Mouse (Mus musculus) mesoderm, embryonic 11.5 days (tissue): ENCODE results near the gene Nsmf.

Source experiments
- DNase-seq: peaks from one replicate; pipeline ENCODE4 v3.0.0-alpha.2; 2012; ENCODE audit warnings: low read depth, low spot score

Nsmf gene

GRCm38 (mm10) chr2:25054221-25055067, at the start of gene Nsmf:
Gene Nsmf, plus strand, starts transcription at chr2:25054355.
- peak; percentile 86 for DNase-seq

DNA sequence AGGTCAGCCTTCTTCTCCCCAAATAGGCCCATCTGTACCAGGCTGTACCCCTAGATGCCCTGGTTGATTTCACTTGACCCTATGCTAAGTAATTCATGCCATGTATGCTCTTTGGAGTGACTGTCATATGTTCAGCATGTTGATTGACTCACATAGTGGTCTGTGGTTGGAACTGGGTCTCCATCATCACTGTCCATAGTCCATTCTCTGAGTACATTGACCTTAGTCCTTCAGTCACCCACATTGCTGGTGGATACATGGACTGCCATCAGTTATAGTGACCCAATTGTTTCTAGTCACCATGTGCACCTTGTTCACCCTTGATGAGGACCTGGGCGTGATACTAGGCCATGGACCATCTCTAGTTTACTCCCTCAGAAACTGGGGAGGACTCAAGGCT, 47.4 kb upstream of the Nsmf start:
- no peak for DNase-seq

- no peak for DNase-seq
These were observed 45.9 kb upstream of the Nsmf start for GRCm38 (mm10) chr2:25008250-25008649.

- no peak for DNase-seq
These were observed 31.5 kb upstream of the Nsmf start for GRCm38 (mm10) chr2:25022678-25023077.

- peak; percentile 11 for DNase-seq
These were observed 29.0 kb upstream of the Nsmf start for GRCm38 (mm10) chr2:25025109-25025508.

GRCm38 (mm10) chr2:25034994-25035393, 19.2 kb upstream of the Nsmf start:
- DNase-seq, result no peak

GRCm38 (mm10) chr2:25040089-25040488, 14.1 kb upstream of the Nsmf start:
- no peak for DNase-seq

DNA sequence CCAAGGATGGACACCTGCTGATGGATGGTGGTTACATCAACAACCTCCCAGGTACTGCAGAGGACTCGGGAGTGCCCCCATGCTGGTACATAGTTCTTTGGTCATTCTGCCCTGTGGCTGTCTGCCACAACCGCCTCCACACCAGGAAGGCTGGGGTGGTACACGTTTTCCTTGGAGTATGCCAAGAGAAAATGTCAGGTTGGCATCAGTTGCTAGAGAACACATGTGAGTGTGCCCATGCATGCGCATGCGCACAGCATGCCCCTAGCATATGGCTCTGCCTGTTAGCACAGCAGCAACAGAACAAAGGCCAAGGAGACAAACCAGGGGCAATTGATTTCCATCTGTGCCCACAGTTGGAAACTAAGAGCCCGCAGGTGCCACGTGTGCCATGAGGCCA, 3.2 kb upstream of the Nsmf start:
- DNase-seq, result no peak

DNA sequence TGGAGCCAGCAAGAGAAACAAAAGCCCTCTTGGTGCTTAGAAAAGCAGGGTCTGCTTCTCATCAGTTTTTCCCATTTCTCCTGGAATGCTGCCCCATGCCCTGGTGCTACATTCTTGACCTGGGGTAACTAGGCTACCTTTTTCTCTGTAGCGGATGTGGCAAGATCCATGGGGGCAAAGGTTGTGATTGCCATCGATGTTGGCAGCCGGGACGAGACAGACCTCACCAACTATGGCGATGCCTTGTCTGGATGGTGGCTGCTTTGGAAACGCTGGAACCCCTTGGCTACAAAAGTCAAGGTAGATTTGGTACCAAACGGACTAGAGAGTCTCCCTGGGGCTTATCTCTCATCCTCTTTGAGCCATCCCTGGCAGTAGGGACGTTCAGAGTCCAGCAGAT, 2.7 kb upstream of the Nsmf start:
- no peak for DNase-seq

DNA sequence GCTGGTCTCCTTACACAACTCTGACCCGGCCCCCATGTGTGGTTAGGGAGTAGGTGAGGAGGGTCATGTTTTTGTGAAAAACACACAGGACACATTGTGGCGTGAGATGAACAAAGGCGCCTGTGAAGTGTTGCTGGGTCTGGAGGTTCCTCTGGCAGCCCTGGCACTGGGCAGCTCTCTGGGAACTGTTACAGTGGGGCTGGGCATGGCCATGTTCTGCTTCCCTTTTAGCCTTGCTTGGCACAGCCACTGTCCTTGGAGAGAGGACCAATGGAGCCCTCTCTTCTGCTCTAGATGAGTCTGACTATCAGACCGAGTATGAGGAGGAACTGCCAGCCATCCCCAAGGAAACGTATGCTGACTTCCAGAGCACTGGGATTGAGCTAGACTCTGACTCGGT, 1.1 kb upstream of the Nsmf start:
- DNase-seq, result no peak

GRCm38 (mm10) chr2:25055068-25055405, 882 bp downstream of the Nsmf start:
- no peak for DNase-seq

GRCm38 (mm10) chr2:25055409-25056155, 1.4 kb downstream of the Nsmf start:
- DNase-seq, result no peak

- no peak for DNase-seq
These were observed 4.8 kb downstream of the Nsmf start for GRCm38 (mm10) chr2:25058926-25059325.

DNA sequence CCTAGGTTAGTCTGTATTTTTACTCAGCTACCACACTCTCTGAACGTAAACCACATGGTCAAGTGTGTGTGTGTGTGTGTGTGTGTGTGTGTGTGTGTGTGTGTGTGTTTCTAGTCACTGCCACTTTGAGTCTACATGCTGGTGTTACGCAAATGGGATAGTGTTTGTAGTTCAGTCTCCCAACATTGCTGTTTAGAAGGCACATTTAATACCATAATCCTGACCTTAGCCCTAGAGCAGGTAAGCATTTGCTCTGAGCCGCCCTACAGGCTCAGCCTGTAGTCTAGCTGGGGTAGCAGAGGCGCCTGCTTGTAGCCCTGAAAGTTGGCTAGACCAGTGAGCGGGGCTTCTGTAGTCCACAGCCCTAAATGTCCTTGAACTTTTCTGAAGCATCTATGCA, 9.4 kb downstream of the Nsmf start:
- DNase-seq, result no peak

DNA sequence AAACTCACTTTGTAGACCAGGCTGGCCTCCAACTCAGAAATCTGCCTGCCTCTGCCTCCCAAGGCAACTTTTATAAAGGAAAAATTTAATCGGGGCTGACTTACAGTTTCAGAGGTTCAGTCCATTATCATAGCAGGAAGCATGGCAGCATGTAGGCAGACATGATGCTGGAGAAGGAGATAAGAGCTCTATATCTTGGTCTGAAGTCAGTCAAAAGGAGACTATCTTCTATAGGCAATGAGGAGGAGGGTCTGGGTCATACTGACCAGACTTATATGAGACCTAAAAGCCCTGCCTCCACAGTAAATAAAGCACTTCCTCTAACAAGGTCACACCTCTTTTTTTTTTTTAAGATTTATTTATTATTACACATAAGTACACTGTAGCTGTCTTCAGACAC, 10.1 kb downstream of the Nsmf start:
- DNase-seq, result no peak

DNA sequence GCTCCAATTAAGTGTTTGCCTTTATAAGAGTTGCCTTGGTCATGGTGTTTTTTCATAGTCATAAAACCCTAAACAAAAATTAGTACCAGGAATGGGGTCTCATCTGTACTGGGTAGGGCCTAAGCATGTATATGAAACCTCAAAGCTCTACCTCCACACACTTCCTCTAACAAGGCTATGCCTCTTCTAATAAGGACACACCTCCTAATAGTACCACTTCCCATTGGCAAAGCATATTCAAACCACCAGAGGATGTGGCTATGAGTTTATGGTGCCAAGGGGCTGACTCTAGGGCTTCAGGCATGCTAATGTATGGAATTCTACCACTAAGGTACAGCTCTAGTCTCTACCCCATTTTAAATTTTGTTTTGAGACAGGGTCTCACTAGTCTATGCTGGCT, 11.4 kb downstream of the Nsmf start:
- DNase-seq, result no peak

- no peak for DNase-seq
These were observed 12.4 kb downstream of the Nsmf start for GRCm38 (mm10) chr2:25066552-25066951.

GRCm38 (mm10) chr2:25069537-25069936, 15.4 kb downstream of the Nsmf start:
- no peak for DNase-seq

- DNase-seq, result no peak
These were observed 18.2 kb downstream of the Nsmf start for GRCm38 (mm10) chr2:25072398-25072797.

DNA sequence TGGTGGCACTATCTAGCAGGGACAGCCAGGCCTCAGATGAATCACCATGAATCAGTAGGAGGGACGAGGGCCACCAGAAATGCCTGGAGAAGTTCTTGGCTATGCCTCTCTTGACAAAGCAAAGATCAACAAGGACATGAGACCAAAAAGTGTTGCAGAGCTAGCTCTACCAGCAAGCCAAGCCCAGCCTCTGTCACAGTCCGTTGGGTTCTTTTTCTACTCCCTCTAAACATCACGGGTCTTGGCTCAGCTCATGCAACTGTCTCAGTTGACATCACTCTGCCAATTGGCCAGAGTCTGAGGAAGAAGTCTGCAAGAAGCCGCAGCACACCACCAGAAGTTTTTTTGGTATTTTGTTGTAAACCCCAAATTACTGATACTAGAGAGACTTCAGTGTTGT, 21.4 kb downstream of the Nsmf start:
- DNase-seq, result no peak

- DNase-seq, result no peak
These were observed 24.8 kb downstream of the Nsmf start for GRCm38 (mm10) chr2:25078967-25079366.

GRCm38 (mm10) chr2:25080076-25080475, 25.9 kb downstream of the Nsmf start, which contains the start of gene Entpd8:
Gene Entpd8, plus strand, starts transcription at chr2:25080304.
- DNase-seq, result no peak

DNA sequence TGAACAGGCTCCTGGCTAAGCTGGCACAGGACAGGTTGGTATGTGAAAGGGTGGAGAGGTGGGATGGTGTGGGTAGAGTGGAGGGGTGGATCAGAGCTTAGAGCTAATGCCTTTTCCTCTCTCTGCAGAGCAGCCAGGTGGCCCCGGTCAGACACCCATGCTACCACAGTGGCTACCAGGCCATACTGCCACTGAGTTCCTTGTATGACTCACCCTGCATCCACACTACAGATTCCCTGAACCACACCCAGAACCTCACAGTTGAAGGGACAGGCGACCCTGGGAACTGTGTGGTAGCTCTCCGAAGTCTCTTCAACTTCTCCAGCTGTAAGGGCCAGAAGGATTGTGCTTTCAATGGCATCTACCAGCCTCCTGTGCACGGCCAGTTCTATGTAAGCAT, 29.5 kb downstream of the Nsmf start:
- DNase-seq, result no peak
